Mouse (Mus musculus): ENCODE measurements around the gene BC028528.
"Not testable (repeated sequence)": the region's sequence is repeated elsewhere in the genome, so short reads cannot be mapped to it uniquely, and the experiment has no call there.

GRCm38 (mm10) chr3:95895501-95895900 is 3.7 kb upstream of the BC028528 start:
- TF ChIP-seq POLR2A (IDR thresholded peaks at IDR 0.05; ENCODE audit: borderline replicate concordance, low read depth, low read length); CTCF (IDR thresholded peaks at IDR 0.05; ENCODE audit: low read depth, low read length): not testable (repeated sequence)

Data from bone marrow macrophage, adult 2 months (primary cell).